Mouse (Mus musculus): ENCODE measurements around the gene Xrn1.
"Not testable (repeated sequence)": the region's sequence is repeated elsewhere in the genome, so short reads cannot be mapped to it uniquely, and the experiment has no call there.

Xrn1 gene

GRCm38 (mm10) chr9:95954585-95955461 lies at the start of gene Xrn1:
Gene Xrn1, plus strand, starts transcription at chr9:95954760.
- DNase-seq (ENCODE audit: low read depth, low spot score) = peak; percentile 91

DNA sequence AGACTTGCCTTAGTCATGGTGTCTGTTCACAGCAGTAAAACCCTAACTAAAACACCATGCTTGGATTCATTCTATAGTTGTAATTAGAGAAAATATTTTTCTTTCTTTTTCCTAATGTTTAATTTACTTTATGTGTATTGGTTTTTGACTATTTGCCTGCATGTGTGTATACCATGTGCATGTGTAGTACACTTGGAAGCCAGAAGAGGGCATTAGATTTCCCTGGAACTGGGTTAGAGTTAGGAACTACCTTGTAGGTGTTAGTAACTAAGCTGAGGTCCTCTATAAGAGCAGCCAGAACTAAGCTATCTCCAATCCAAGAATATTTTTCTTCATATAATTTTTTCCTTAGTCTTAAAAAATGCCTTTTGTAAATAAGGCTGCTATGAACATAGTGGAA lies 21.7 kb upstream of the Xrn1 start:
- no peak for DNase-seq (ENCODE audit: low read depth, low spot score)

- no peak for DNase-seq (ENCODE audit: low read depth, low spot score)
Measured at GRCm38 (mm10) chr9:95953658-95954057, 902 bp upstream of the Xrn1 start.

DNA sequence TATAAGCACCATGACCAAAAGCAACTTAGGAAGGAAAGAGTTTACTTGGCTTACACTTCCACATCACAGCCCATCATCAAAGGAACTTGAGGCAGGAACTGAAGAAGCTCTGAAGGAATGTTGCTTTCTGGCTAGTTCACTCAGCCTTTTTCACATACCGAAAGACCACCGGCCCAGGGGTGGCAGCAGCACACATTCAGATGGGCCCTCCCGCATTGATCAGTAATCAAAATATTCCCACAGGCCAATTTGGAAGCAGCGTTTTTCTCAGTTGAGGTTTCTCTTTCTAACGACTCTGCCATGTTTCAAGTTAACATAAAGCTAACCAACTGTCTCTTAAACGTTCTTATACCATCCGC lies 355 bp upstream of the Xrn1 start:
- DNase-seq (ENCODE audit: low read depth, low spot score) = no peak

DNA sequence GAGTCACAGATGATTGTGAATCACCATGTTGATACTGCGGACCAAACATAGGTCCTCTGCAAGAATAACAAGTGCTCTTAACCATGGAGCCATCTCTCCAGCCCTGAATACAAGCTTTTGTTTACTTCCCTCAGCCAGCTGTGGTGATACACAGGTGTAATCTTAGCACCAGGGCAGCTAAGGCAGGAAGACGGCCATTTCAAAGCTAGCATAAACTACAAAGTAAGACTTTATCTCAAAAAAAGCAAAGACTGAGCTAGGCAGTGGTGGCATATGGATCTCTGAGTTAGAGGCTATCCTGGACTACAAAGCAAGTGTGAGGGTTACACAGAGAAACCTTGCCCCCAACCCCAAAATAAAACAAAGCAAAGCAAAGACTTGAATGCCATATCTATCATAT lies 3.1 kb downstream of the Xrn1 start:
- DNase-seq (ENCODE audit: low read depth, low spot score) = no peak

- DNase-seq (ENCODE audit: low read depth, low spot score) = no peak
Measured at GRCm38 (mm10) chr9:95958041-95958730, 3.6 kb downstream of the Xrn1 start.

- not testable (repeated sequence) for DNase-seq (ENCODE audit: low read depth, low spot score)
Measured at GRCm38 (mm10) chr9:95958731-95959105, 4.2 kb downstream of the Xrn1 start.

GRCm38 (mm10) chr9:95959246-95959645 lies 4.7 kb downstream of the Xrn1 start:
- DNase-seq (ENCODE audit: low read depth, low spot score) = no peak

DNA sequence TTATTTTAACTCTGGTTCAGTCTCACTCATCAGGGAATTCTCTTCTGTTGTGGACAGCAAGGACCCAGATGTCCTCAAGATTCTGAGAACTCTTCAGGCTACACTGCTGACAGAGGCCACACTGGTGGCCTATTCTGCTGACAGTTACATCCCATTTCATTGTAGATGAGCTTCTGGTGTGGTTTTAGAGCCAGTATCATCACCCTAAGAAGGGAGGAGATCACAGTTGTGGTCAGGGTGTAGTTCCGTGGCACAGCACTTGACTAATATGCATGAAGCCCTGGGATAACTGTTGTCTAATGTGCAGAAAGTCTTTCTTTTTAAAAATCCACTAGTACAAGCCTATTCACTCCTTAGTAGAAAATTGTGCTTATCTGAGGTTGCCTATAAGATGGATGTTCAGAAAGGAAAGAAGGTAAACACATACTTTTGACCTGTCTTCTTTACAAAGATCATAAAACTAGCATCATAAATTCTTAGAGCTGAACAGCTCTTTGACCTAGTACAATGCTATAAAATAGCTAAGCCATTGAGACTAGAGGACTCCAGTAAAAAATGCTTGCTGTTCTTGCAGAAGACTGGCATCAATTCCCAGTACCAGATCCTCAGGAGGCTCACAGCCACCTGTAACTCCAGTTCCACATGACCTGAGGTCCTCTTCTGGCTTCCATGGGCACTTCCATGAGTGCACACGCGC lies 5.3 kb downstream of the Xrn1 start:
- DNase-seq (ENCODE audit: low read depth, low spot score) = no peak

DNA sequence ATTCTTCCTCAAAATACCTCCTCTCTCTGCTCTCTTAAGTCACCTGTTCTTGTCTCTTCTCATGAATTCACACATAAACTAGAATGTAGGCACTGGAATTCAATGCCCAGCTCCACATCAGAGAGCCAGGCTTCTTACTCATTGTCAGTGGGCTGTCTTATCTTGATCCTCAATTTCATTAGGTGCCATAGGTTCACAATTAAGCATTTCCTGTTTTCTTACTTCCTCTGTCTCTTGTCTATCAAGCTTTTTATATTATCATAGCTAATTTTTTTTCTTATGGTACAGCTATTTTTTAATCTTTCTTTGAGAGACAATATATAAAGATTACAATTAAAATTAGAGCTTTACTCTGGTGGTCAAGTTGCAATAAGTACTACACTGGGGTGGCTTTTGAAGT lies 6.5 kb downstream of the Xrn1 start:
- DNase-seq (ENCODE audit: low read depth, low spot score) = no peak

- DNase-seq (ENCODE audit: low read depth, low spot score) = no peak
Measured at GRCm38 (mm10) chr9:95964037-95964436, 9.5 kb downstream of the Xrn1 start.

GRCm38 (mm10) chr9:95978279-95978678 lies 23.7 kb downstream of the Xrn1 start:
- no peak for DNase-seq (ENCODE audit: low read depth, low spot score)

DNA sequence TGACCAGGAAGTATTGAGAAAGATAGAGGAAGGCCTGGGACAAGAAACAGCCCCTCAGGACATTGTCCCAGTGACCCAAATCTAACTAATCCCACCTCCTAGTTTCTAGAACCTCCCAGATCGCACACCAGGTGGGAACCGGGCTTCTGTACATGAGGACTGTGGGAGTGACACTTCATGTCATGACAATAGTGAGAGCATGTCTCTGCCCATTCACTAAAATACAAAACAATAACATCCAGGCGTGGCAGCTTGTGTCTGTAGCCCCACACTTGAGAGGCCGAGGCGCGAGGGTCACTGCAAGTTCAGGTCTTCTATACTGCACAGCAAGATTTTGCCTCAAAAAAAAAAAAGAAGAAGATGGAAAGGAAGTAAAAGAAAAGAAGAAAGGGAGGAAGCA lies 25.3 kb downstream of the Xrn1 start:
- DNase-seq (ENCODE audit: low read depth, low spot score) = no peak

DNA sequence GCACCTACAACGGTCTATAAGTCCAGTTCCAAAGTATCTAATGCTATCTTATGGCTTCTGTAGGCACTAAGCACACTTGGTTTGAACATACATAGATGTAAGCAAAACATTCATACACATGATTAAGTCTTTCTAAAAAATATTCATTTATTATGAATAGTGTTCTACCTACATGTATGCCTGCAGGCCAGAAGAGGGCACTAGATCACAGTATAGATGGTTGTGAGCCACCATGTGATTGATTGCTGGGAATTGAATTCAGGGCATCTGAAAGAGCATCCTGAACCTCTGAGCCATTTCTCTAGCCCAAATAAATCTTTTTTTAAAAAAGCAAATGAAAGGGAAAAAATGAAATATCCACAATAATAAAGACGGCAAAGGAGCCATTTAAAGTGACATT lies 37.7 kb downstream of the Xrn1 start:
- DNase-seq (ENCODE audit: low read depth, low spot score) = no peak

GRCm38 (mm10) chr9:96004455-96004854 lies 49.9 kb downstream of the Xrn1 start:
- DNase-seq (ENCODE audit: low read depth, low spot score) = no peak

GRCm38 (mm10) chr9:96010664-96011063 lies 56.1 kb downstream of the Xrn1 start:
- DNase-seq (ENCODE audit: low read depth, low spot score) = peak; percentile 26

DNA sequence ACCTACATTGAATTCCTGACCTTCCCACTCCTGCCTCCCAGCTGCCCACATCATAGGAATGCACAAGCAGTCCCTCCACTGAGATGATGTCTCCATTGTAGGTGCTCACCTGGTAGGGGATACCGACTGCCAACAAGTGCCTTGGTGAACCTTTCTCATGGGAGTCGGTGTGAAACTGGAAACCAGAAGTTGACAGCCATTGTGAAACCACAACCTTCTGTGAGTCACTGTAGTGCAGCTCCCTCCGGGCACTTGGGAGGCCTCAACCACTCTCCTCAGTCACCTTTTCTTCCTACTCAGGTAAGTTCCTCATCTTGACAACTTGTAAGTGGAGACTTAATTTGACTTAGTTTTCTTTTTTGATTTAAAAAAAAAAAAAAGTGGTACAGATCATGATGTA lies 69.4 kb downstream of the Xrn1 start:
- no peak for DNase-seq (ENCODE audit: low read depth, low spot score)

- DNase-seq (ENCODE audit: low read depth, low spot score) = no peak
Measured at GRCm38 (mm10) chr9:96027913-96028312, 73.4 kb downstream of the Xrn1 start.

DNA sequence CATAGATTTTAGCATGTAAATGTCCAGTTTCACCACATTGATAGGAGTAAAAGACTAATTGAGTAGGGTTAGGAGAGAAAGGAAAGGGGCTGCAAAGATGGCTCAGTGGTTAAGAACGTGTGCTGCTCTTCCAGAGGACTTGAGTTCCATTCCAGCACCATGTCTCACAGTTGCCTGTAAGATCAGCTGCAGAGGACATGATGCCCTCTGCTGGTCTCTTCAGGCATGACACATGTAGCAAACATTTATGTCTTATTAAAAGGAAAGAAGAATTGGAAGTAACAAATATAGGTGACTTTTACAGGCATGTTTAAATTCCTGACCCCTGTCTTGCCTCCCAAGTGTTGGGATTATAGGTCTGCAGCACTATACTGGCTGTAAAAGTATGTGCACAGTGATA lies 74.3 kb downstream of the Xrn1 start:
- DNase-seq (ENCODE audit: low read depth, low spot score) = peak; percentile 32

GRCm38 (mm10) chr9:96029886-96030285 lies 75.3 kb downstream of the Xrn1 start:
- no peak for DNase-seq (ENCODE audit: low read depth, low spot score)

- no peak for DNase-seq (ENCODE audit: low read depth, low spot score)
Measured at GRCm38 (mm10) chr9:96035371-96036086, 81.0 kb downstream of the Xrn1 start.

GRCm38 (mm10) chr9:96044214-96044613 lies 89.7 kb downstream of the Xrn1 start:
- no peak for DNase-seq (ENCODE audit: low read depth, low spot score)
